Mouse (Mus musculus) embryonic facial prominence, embryonic 13.5 days (tissue): ENCODE data around the gene Zfp157. TPM values are rescaled to one million over a fixed set of nuclear protein-coding genes. Genes with fewer than 3 reads are reported as not detected.
A peak's percentile ranks its signal among the peaks of the same experiment; 100 is the strongest.
"Not testable (repeated sequence)": the region's sequence is repeated elsewhere in the genome, so short reads cannot be mapped to it uniquely, and the experiment has no call there.

Experiments
- ATAC-seq: fragments of 200-750 bp; cut with Nextera tagmentation; 2 replicates; pipeline ENCODE4 v1.8.0; 2017; ENCODE audit warnings: low read depth; ENCODE audit not compliant: insufficient number of reproducible peaks, insufficient read depth, low FRiP score, low TSS enrichment
- H3K27ac ChIP-seq: fragments of 300-500 bp; sonication (generic); 2 replicates; pipeline ENCODE4 v1.5.1; 2015; ENCODE audit warnings: moderate library complexity, mild to moderate bottlenecking, inconsistent platforms
- H3K27me3 ChIP-seq: fragments of 300-500 bp; sonication (generic); 2 replicates; pipeline ENCODE4 v1.6.1; 2015; ENCODE audit warnings: mild to moderate bottlenecking, inconsistent platforms
- H3K36me3 ChIP-seq: fragments of 300-500 bp; sonication (generic); 2 replicates; pipeline ENCODE4 v1.6.1; 2015; ENCODE audit warnings: mild to moderate bottlenecking, inconsistent platforms
- H3K4me1 ChIP-seq: fragments of 300-500 bp; sonication (generic); 2 replicates; pipeline ENCODE4 v1.6.1; 2015; ENCODE audit warnings: inconsistent platforms
- H3K4me2 ChIP-seq: fragments of 300-500 bp; sonication (generic); 2 replicates; pipeline ENCODE4 v1.6.1; 2015; ENCODE audit warnings: moderate library complexity, mild to moderate bottlenecking, inconsistent platforms
- H3K4me3 ChIP-seq: fragments of 300-500 bp; sonication (generic); 2 replicates; pipeline ENCODE4 v1.5.1; 2015; ENCODE audit warnings: mild to moderate bottlenecking, inconsistent platforms
- H3K9ac ChIP-seq: fragments of 300-500 bp; sonication (generic); 2 replicates; pipeline ENCODE4 v1.6.1; 2015; ENCODE audit warnings: mild to moderate bottlenecking, inconsistent platforms
- H3K9me3 ChIP-seq: fragments of 300-500 bp; sonication (generic); 2 replicates; pipeline ENCODE4 v1.6.1; 2016; ENCODE audit warnings: inconsistent platforms
- WGBS: fragments of 180-500 bp; shearing (Covaris S2); methylation state at CpG from one replicate; pipeline ENCODE4 v1.1.7; 2015; ENCODE audit warnings: mixed read lengths; 5-methylcytosine and 5-hydroxymethylcytosine counted together
- polyA plus RNA-seq: library from polyadenylated mRNA; unstranded; fragments of >200 nt; fragmentation: Nextera tagmentation; extraction: Ambion mirVana; gene quantifications from 2 replicates; pipeline ENCODE4 v1.2.1, GENCODE M21; 2015

The Zfp157 gene
- 56.7 and 64.1 TPM in 2 replicates for polyA plus RNA-seq

- under 1% methylated on average over 49 of the region's 49 CpGs for WGBS
- no peaks in the 10 kb centered on the region for H3K27me3 ChIP-seq
- H3K27ac ChIP-seq, result peak within 1 kb of the TSS; percentile 94
- H3K4me2 ChIP-seq, result peak within 1 kb of the TSS; percentile 74
- peak; percentile 100 for ATAC-seq
- H3K9me3 ChIP-seq, result no peaks in the 10 kb centered on the region
- H3K4me1 ChIP-seq, result peaks cover 13% of the 10 kb centered on the region
- H3K4me3 ChIP-seq, result peak within 1 kb of the TSS; percentile 95
- peaks cover 32% of the 10 kb centered on the region for H3K36me3 ChIP-seq
- peak within 1 kb of the TSS; percentile 97 for H3K9ac ChIP-seq
Observed at GRCm38 (mm10) chr5:138441286-138442194, at the start of gene Zfp157. TSS of gene Zfp157 (plus strand) at chr5:138441468.

- no peaks in the 10 kb centered on the region for H3K9me3 ChIP-seq
- 62% methylated on average over 2 of the region's 2 CpGs for WGBS
- H3K4me3 ChIP-seq, result no peak overlapping the region
- H3K9ac ChIP-seq, result no peak overlapping the region
- no peaks in the 10 kb centered on the region for H3K27me3 ChIP-seq
- H3K4me1 ChIP-seq, result no peaks in the 10 kb centered on the region
- H3K27ac ChIP-seq, result no peak overlapping the region
- ATAC-seq, result no peak
- no peaks in the 10 kb centered on the region for H3K36me3 ChIP-seq
- H3K4me2 ChIP-seq, result no peak overlapping the region
Observed at GRCm38 (mm10) chr5:138397795-138398337, 43.4 kb upstream of the Zfp157 start.

- H3K9ac ChIP-seq, H3K4me2 ChIP-seq, H3K27me3 ChIP-seq, H3K36me3 ChIP-seq, H3K27ac ChIP-seq, H3K4me3 ChIP-seq, ATAC-seq, H3K9me3 ChIP-seq, H3K4me1 ChIP-seq: not testable (repeated sequence)
Observed at GRCm38 (mm10) chr5:138400431-138400830, 40.8 kb upstream of the Zfp157 start.

- H3K36me3 ChIP-seq, result peaks cover 69% of the 10 kb centered on the region
- no peak overlapping the region for H3K4me2 ChIP-seq
- no peaks in the 10 kb centered on the region for H3K27me3 ChIP-seq
- no peak overlapping the region for H3K9ac ChIP-seq
- H3K9me3 ChIP-seq, result peaks cover 46% of the 10 kb centered on the region
- no peaks in the 10 kb centered on the region for H3K4me1 ChIP-seq
- ATAC-seq, result no peak
- H3K27ac ChIP-seq, result no peak overlapping the region
- WGBS, result 94% methylated on average over 4 of the region's 4 CpGs
- no peak overlapping the region for H3K4me3 ChIP-seq
Observed at GRCm38 (mm10) chr5:138458371-138458770, 17.1 kb downstream of the Zfp157 start.

GRCm38 (mm10) chr5:138459107-138459506 is 17.8 kb downstream of the Zfp157 start:
- WGBS, result 96% methylated on average over 1 of the region's 1 CpGs

GRCm38 (mm10) chr5:138473601-138474000 is 32.3 kb downstream of the Zfp157 start:
- Histone ChIP-seq H3K36me3 (no peaks in the 10 kb centered on the region), H3K27ac (no peak overlapping the region), H3K4me1 (no peaks in the 10 kb centered on the region), H3K4me2 (no peak overlapping the region), H3K4me3 (no peak overlapping the region), H3K27me3 (no peaks in the 10 kb centered on the region), H3K9me3 (no peaks in the 10 kb centered on the region), H3K9ac (no peak overlapping the region)
- ATAC-seq, result no peak
- 31% methylated on average over 6 of the region's 6 CpGs for WGBS

More at GRCm38 (mm10) chr5:138459107-138459506, 17.8 kb downstream of the Zfp157 start:
- H3K27ac ChIP-seq, result no peak overlapping the region
- H3K4me1 ChIP-seq, result no peaks in the 10 kb centered on the region
- ATAC-seq, result no peak
- H3K9ac ChIP-seq, result no peak overlapping the region
- H3K4me2 ChIP-seq, result no peak overlapping the region
- peaks cover 63% of the 10 kb centered on the region for H3K36me3 ChIP-seq
- peaks cover 45% of the 10 kb centered on the region for H3K9me3 ChIP-seq
- H3K27me3 ChIP-seq, result no peaks in the 10 kb centered on the region
- no peak overlapping the region for H3K4me3 ChIP-seq

GRCm38 (mm10) chr5:138504548-138504947 is 63.3 kb downstream of the Zfp157 start:
- H3K27me3 ChIP-seq, H3K4me2 ChIP-seq, H3K4me1 ChIP-seq, H3K36me3 ChIP-seq, ATAC-seq, H3K9ac ChIP-seq, H3K4me3 ChIP-seq, H3K9me3 ChIP-seq, H3K27ac ChIP-seq: not testable (repeated sequence)
- 95% methylated on average over 12 of the region's 12 CpGs for WGBS

Other genes starting within 250 kb of the Zfp157 start
- 9.0 and 9.3 TPM in 2 replicates for gene Mblac1, start 247.2 kb upstream of the Zfp157 start, polyA plus RNA-seq
- not detected in 2 replicates for gene Nxpe5, start 215.6 kb upstream of the Zfp157 start, polyA plus RNA-seq
- gene Lamtor4, start 186.0 kb upstream of the Zfp157 start, polyA plus RNA-seq, result 61.2 and 63.5 TPM in 2 replicates
- gene BC037034, start 177.4 kb upstream of the Zfp157 start, polyA plus RNA-seq, result 5.8 and 9.0 TPM in 2 replicates
- gene Gal3st4, start 168.6 kb upstream of the Zfp157 start, polyA plus RNA-seq, result 3.7 and 4.2 TPM in 2 replicates
- 0.23 and 0.24 TPM in 2 replicates for gene Gm43720, start 161.5 kb upstream of the Zfp157 start, polyA plus RNA-seq
- gene Gpc2, start 161.5 kb upstream of the Zfp157 start, polyA plus RNA-seq, result 47.6 and 49.1 TPM in 2 replicates
- gene Stag3, start 161.2 kb upstream of the Zfp157 start, polyA plus RNA-seq, result 6.2 and 6.9 TPM in 2 replicates
- not detected in 2 replicates for gene Pvrig, start 99.5 kb upstream of the Zfp157 start, polyA plus RNA-seq
- gene 1700123K08Rik, start 123.2 kb downstream of the Zfp157 start, polyA plus RNA-seq, result not detected in 2 replicates
- 79.3 and 88.4 TPM in 2 replicates for gene Zfp68, start 178.3 kb downstream of the Zfp157 start, polyA plus RNA-seq
- gene A430033K04Rik, start 181.4 kb downstream of the Zfp157 start, polyA plus RNA-seq, result 17.9 and 20.4 TPM in 2 replicates